Mouse (Mus musculus) embryonic facial prominence, embryonic 14.5 days (tissue): ENCODE results near the gene Kcnh5. TPM values are rescaled to one million over a fixed set of nuclear protein-coding genes. Genes with fewer than 3 reads are reported as not detected.

Source experiments
- ATAC-seq: fragments of 200-750 bp; cut with Nextera tagmentation; 2 replicates; pipeline ENCODE4 v1.8.0; 2017; ENCODE audit warnings: low read depth, moderate number of reproducible peaks, moderate TSS enrichment
- DNase-seq: peaks from one replicate; pipeline ENCODE4 v3.0.0-alpha.2; 2015; ENCODE audit warnings: low spot score
- H3K27ac ChIP-seq: fragments of 300-500 bp; sonication (generic); replicated peaks from 2 replicates; pipeline ENCODE4 v1.5.1; 2014; ENCODE audit warnings: low read depth, mild to moderate bottlenecking, low read length, moderate library complexity
- H3K27me3 ChIP-seq: fragments of 300-500 bp; sonication (generic); replicated peaks from 2 replicates; pipeline ENCODE4 v1.6.1; 2014; ENCODE audit warnings: low read length; ENCODE audit not compliant: control insufficient read depth, insufficient read depth
- H3K36me3 ChIP-seq: fragments of 300-500 bp; sonication (generic); 2 replicates; pipeline ENCODE4 v1.6.1; 2014; ENCODE audit warnings: low read length, mixed read lengths; ENCODE audit not compliant: control insufficient read depth, insufficient read depth
- H3K4me1 ChIP-seq: fragments of 300-500 bp; sonication (generic); 2 replicates; pipeline ENCODE4 v1.6.1; 2014; ENCODE audit warnings: antibody characterized with exemption, low read length; ENCODE audit not compliant: control insufficient read depth, insufficient read depth
- H3K4me2 ChIP-seq: fragments of 300-500 bp; sonication (generic); 2 replicates; pipeline ENCODE4 v1.6.1; 2014; ENCODE audit warnings: low read depth, mild to moderate bottlenecking, low read length, moderate library complexity, mixed read lengths
- H3K4me3 ChIP-seq: fragments of 300-500 bp; sonication (generic); 2 replicates; pipeline ENCODE4 v1.5.1; 2014; ENCODE audit warnings: low read depth, mild to moderate bottlenecking, low read length
- H3K9ac ChIP-seq: fragments of 300-500 bp; sonication (generic); 2 replicates; pipeline ENCODE4 v1.6.1; 2014; ENCODE audit warnings: low read depth, mild to moderate bottlenecking, low read length, moderate library complexity, mixed read lengths
- H3K9me3 ChIP-seq: fragments of 300-500 bp; sonication (generic); 2 replicates; pipeline ENCODE4 v1.6.1; 2016; ENCODE audit warnings: low read length; ENCODE audit not compliant: control insufficient read depth
- WGBS: fragments of 180-500 bp; shearing (Covaris S2); extraction: QIAGEN DNeasy Blood & Tissue Kit; methylation state at CpG from one replicate; pipeline ENCODE4 v1.1.7; 2014; 5-methylcytosine and 5-hydroxymethylcytosine counted together
- polyA plus RNA-seq: library from polyadenylated mRNA; unstranded; fragments of >200 nt; fragmentation: Nextera tagmentation; extraction: Ambion mirVana; gene quantifications from 2 replicates; pipeline ENCODE4 v1.2.1, GENCODE M21; 2014

Kcnh5 gene
- polyA plus RNA-seq = 0.45 and 0.62 TPM in 2 replicates

DNA sequence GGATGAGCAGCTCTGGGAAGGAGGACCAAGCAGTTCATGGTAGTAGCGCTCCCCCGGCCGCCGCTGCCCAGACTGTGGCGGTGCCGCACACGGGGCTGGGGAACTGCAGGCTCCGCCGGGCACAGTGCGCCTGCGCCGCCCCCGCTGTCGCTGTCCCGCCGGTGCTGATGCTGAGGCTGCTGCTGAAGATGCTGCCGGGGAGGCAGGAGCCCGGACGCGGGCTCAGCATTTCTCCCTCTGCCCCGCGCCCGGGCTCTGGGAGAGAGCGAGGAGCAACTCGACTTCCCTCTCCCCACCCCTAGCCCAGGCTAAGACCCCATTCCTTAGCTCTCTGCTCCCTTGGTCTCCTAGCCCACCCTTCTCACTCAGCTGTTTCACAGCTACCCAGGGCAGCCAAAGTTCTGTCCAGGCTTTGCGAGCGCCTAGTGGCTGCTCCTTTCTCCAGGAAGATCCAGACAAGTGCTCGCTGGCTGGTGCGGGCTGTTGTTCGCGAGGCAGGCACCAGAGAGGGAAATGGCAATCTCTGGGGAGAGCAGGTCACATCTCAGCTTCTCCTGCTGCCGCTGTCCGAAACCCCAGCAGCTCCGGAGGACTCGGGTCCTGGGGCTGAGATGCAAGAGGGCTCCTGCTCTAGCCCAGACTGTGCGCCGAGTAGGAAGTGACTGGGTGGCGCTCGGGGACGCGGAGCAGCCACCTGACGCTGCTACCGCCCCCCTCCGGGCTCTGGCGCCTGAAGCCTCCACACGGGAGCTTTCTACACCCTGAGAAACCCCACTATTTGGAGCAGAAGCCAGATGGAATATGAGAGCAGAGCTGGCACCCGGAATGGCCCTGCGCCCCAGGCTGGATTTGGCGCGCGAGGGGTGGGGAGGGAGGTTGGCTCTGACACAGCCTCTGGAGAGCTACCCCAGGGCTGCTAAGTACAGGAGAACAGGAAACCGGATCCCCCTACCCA is at the start of gene Kcnh5:
Gene Kcnh5, minus strand, starts transcription at position 642 of the 955 bp plus-strand sequence.
- Histone ChIP-seq H3K4me2 (peak within 1 kb of the TSS; percentile 83), H3K36me3 (no peaks in the 10 kb centered on the region), H3K9me3 (no peaks in the 10 kb centered on the region), H3K27me3 (peaks cover 58% of the 10 kb centered on the region), H3K9ac (peak within 1 kb of the TSS; percentile 45), H3K4me3 (peak within 1 kb of the TSS; percentile 46), H3K4me1 (0 out of 2 replicates have a peak, but pooled peaks cover 4% of the 10 kb centered on the region), H3K27ac (no peak within 1 kb of the TSS)
- under 1% methylated on average over 24 of the region's 52 CpGs for WGBS
- ATAC-seq = peak; percentile 92
- DNase-seq = peak; percentile 67

DNA sequence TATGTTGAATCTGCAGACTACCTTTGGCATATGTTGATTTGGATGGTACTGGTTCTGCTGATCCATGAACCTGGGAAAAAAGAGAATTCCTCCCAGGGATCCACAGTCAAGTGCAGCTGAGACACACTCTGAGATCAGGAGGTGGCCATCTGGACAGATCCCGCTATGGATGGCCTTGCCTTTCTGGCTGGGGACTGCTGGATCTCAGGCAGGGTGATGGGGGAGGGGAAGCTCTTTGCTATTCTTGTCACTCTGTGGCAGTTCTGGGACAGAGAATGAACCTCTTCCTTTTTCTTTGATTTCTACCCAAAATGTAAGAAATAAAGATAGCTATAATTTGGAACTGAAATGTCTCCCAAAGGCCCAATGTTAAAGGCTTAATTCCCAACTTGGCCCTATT is 46.8 kb upstream of the Kcnh5 start:
- no peaks in the 10 kb centered on the region for H3K27me3 ChIP-seq
- no peak overlapping the region for H3K9ac ChIP-seq
- 0 out of 2 replicates have a peak, but pooled peaks cover 4% of the 10 kb centered on the region for H3K9me3 ChIP-seq
- H3K4me2 ChIP-seq = no peak overlapping the region
- ATAC-seq (no peak), DNase-seq (no peak)
- H3K36me3 ChIP-seq = no peaks in the 10 kb centered on the region
- H3K4me1 ChIP-seq = no peaks in the 10 kb centered on the region
- WGBS = 79% methylated on average over 1 of the region's 1 CpGs
- no peak overlapping the region for H3K4me3 ChIP-seq
- no peak overlapping the region for H3K27ac ChIP-seq

DNA sequence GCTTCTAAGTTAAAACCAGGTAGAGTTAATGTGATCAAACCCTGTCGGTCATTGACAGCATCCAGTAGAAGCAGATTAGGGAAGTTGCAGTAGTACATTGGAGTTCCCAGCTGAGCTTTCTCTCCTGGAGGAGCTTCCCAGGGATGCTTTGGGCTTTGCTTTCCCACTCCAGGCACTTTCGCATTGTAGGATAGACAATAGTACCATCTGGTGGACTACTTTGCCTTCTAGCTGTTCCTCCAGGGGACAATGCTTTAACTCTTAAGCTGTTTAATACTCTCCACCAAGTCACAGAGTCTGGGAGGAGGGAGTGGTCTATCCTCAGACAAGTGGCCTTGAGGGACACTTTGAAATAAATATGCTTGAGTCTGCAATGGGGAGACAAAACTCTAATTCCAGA is 12.3 kb upstream of the Kcnh5 start:
- Histone ChIP-seq H3K27me3 (no peaks in the 10 kb centered on the region), H3K9me3 (no peaks in the 10 kb centered on the region), H3K27ac (no peak overlapping the region), H3K4me3 (no peak overlapping the region), H3K4me1 (no peaks in the 10 kb centered on the region), H3K4me2 (no peak overlapping the region), H3K36me3 (no peaks in the 10 kb centered on the region), H3K9ac (no peak overlapping the region)
- WGBS = 75% methylated on average over 2 of the region's 2 CpGs
- no peak for ATAC-seq
- no peak for DNase-seq

DNA sequence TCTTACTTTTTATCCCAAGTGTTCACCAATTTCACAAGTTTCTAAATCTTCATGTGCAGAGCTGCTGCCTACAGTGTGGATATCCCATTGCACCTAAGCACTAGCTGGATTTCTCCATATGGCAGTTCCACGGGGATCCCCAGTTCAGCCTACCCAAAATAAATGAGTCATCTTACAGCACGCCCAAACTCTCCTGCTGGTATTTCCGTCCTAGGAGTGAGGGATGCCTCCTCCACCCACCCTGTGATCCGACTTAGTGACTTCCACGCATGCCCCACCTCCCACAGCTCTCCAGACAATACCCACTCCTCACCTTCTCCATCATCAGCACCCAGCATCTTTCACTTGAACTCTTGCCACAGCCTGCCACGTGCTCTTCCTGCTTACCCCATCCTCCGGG is 5.5 kb upstream of the Kcnh5 start:
- Histone ChIP-seq H3K36me3 (no peaks in the 10 kb centered on the region), H3K27me3 (peaks cover 20% of the 10 kb centered on the region), H3K9ac (no peak overlapping the region), H3K27ac (no peak overlapping the region), H3K4me1 (no peaks in the 10 kb centered on the region), H3K4me3 (no peak overlapping the region), H3K9me3 (no peaks in the 10 kb centered on the region), H3K4me2 (no peak overlapping the region)
- no peak for DNase-seq
- 69% methylated on average over 7 of the region's 7 CpGs for WGBS
- no peak for ATAC-seq

- no peak overlapping the region for H3K9ac ChIP-seq
- no peak overlapping the region for H3K4me3 ChIP-seq
- WGBS = 55% methylated on average over 8 of the region's 8 CpGs
- H3K4me2 ChIP-seq = no peak overlapping the region
- no peak for ATAC-seq
- 0 out of 2 replicates have a peak, but pooled peaks cover 4% of the 10 kb centered on the region for H3K4me1 ChIP-seq
- no peak for DNase-seq
- H3K27me3 ChIP-seq = peaks cover 49% of the 10 kb centered on the region
- no peak overlapping the region for H3K27ac ChIP-seq
- no peaks in the 10 kb centered on the region for H3K36me3 ChIP-seq
- H3K9me3 ChIP-seq = no peaks in the 10 kb centered on the region
Observed at GRCm38 (mm10) chr12:75179491-75179890, 2.4 kb upstream of the Kcnh5 start.

- Histone ChIP-seq H3K4me2 (peak overlapping the region; percentile 83), H3K9me3 (no peaks in the 10 kb centered on the region), H3K4me3 (peak overlapping the region; percentile 46), H3K36me3 (no peaks in the 10 kb centered on the region), H3K27me3 (peaks cover 58% of the 10 kb centered on the region), H3K9ac (no peak overlapping the region), H3K4me1 (0 out of 2 replicates have a peak, but pooled peaks cover 4% of the 10 kb centered on the region), H3K27ac (no peak overlapping the region)
- no peak for ATAC-seq
- 4% methylated on average over 13 of the region's 13 CpGs for WGBS
- DNase-seq = no peak
Observed at GRCm38 (mm10) chr12:75177646-75178030, 506 bp upstream of the Kcnh5 start.

GRCm38 (mm10) chr12:75175931-75176565 is 1.1 kb downstream of the Kcnh5 start:
- WGBS = 3% methylated on average over 19 of the region's 19 CpGs
- Histone ChIP-seq H3K4me2 (peak overlapping the region; percentile 83), H3K27ac (no peak overlapping the region), H3K4me3 (peak overlapping the region; percentile 46), H3K4me1 (0 out of 2 replicates have a peak, but pooled peaks cover 4% of the 10 kb centered on the region), H3K27me3 (peaks cover 58% of the 10 kb centered on the region), H3K9me3 (no peaks in the 10 kb centered on the region), H3K9ac (peak overlapping the region; percentile 45), H3K36me3 (no peaks in the 10 kb centered on the region)
- ATAC-seq (no peak), DNase-seq (no peak)

- H3K4me2 ChIP-seq = no peak overlapping the region
- H3K9ac ChIP-seq = no peak overlapping the region
- ATAC-seq = no peak
- no peak overlapping the region for H3K27ac ChIP-seq
- 21% methylated on average over 2 of the region's 2 CpGs for whole genome bisulfite sequencing
- no peaks in the 10 kb centered on the region for H3K36me3 ChIP-seq
- H3K4me1 ChIP-seq = no peaks in the 10 kb centered on the region
- peak; percentile 21 for DNase-seq
- no peak overlapping the region for H3K4me3 ChIP-seq
- H3K27me3 ChIP-seq = peaks cover 22% of the 10 kb centered on the region
- H3K9me3 ChIP-seq = no peaks in the 10 kb centered on the region
Observed at GRCm38 (mm10) chr12:75170970-75171369, 6.2 kb downstream of the Kcnh5 start.
